Mouse (Mus musculus) CH12.LX (cell line): ENCODE results near the gene S100pbp.

Experiments used
- CTCF ChIP-seq, 2 experiments: IDR thresholded peaks in 1 of 2; conservative IDR thresholded peaks in 1 of 2; 2 replicates each; pipeline ENCODE4 v1.5.1; 2011 to 2012; ENCODE audit warnings: low read depth in 2 of 2, low read length in 2 of 2, improper control_type of control experiment in 1 of 2, inconsistent platforms in 1 of 2, mild to moderate bottlenecking in 1 of 2, moderate library complexity in 1 of 2
- KAT2A ChIP-seq: IDR thresholded peaks from 2 replicates; pipeline ENCODE4 v1.6.1; 2012; ENCODE audit warnings: low read length, improper control_type of control experiment, inconsistent platforms; ENCODE audit not compliant: insufficient replicate concordance
- POLR2A ChIP-seq: IDR thresholded peaks from 2 replicates; pipeline ENCODE4 v1.6.1; 2011; ENCODE audit warnings: low read depth, mild to moderate bottlenecking, improper control_type of control experiment, low read length
- SMC3 ChIP-seq: IDR thresholded peaks from 2 replicates; pipeline ENCODE4 v1.6.1; 2011; ENCODE audit warnings: low read depth, low read length, improper control_type of control experiment
- ZNF384 ChIP-seq: IDR thresholded peaks from 2 replicates; pipeline ENCODE4 v1.6.1; 2012; ENCODE audit warnings: low read depth, low read length, improper control_type of control experiment, inconsistent platforms

GRCm38 (mm10) chr4:129206792-129207191 lies 17.3 kb upstream of the S100pbp start:
- TF ChIP-seq CTCF (conservative IDR thresholded peaks at IDR 0.05 in 1 of 2, IDR thresholded peaks at IDR 0.05 in 1 of 2; ENCODE audit: low read depth in 2 of 2, low read length in 2 of 2) = no peak
- no peak for TF ChIP-seq ZNF384
- no peak for TF ChIP-seq SMC3
- no peak for TF ChIP-seq KAT2A
- TF ChIP-seq POLR2A = no peak
